ENCODE assay signal across 19 mouse cellular contexts in the genomic region with DNA sequence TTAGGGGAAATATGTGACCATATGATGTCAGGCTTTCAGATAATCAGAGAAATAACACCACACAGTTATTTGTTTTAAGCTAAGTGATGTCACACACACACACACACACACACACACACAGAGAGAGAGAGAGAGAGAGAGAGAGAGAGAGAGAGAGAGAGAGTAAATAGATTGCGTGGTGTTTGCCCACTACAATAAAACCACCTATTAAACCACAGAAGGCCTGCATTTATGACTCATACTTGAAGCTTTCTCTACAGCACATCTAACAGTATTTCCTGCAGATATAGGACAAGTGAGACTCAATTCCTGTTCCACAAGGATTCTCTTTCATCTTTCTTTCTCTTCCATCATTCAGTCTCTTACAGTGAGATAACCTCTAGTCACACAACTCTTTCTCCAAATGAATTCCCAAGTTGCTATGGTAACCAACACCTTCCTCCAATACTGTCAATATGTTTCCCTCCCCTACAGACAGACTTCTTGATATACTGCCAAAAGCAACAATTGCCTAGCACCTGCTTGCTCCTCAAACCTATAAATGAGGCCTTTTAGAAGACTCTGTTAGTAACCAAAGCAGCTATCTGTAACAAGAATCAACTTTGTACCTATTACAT.
A peak's percentile ranks its signal among the peaks of the same experiment; 100 is the strongest.
DNase-seq lines count a peak whose midpoint lies in the region; ATAC-seq and TF ChIP-seq lines count a peak whose summit lies in the region.
"Had no signal": no experiment of that assay in that cellular context is flagged by ENCODE, and none has a peak within 500 bp of the region (broad histone marks: within the 10 kb centered on the region; RNA-seq: fewer than 3 reads in every experiment).

No protein-coding gene starts in this region.

- no peaks in the 10 kb centered on the region for H3K36me3 ChIP-seq in forebrain, embryonic 15.5 days
- no peaks in the 10 kb centered on the region for H3K36me3 ChIP-seq in forebrain, embryonic 12.5 days (replicated peaks)
- no peaks in the 10 kb centered on the region for H3K36me3 ChIP-seq in forebrain, postnatal 0 days (ENCODE audit: insufficient read depth)
- H3K36me3 ChIP-seq: embryonic facial prominence, embryonic 12.5 days; heart, embryonic 12.5 days; lung, embryonic 15.5 days; neural tube, embryonic 13.5 days had no signal

- no peak overlapping the region for H3K4me2 ChIP-seq in forebrain, embryonic 15.5 days (replicated peaks)
- no peak overlapping the region for H3K4me2 ChIP-seq in forebrain, embryonic 12.5 days
- H3K4me2 ChIP-seq in forebrain, postnatal 0 days (ENCODE audit: low read depth), result no peak overlapping the region
- H3K4me2 ChIP-seq: embryonic facial prominence, embryonic 12.5 days; heart, embryonic 12.5 days; liver, embryonic 11.5 days; lung, embryonic 15.5 days; neural tube, embryonic 13.5 days had no signal

- no peak overlapping the region for H3K4me3 ChIP-seq in forebrain, embryonic 15.5 days
- H3K4me3 ChIP-seq in forebrain, embryonic 12.5 days (replicated peaks), result no peak overlapping the region
- no peak overlapping the region for H3K4me3 ChIP-seq in forebrain, postnatal 0 days (ENCODE audit: low read depth, low read length)
- H3K4me3 ChIP-seq: embryonic facial prominence, embryonic 12.5 days; heart, embryonic 12.5 days; lung, embryonic 15.5 days; megakaryocyte, embryonic 14.5 days; neural tube, embryonic 13.5 days had no signal

- TF ChIP-seq CTCF in forebrain, postnatal 0 days (IDR thresholded peaks at IDR 0.05; ENCODE audit: low read depth), result no peak

- peaks cover 32% of the 10 kb centered on the region for H3K4me1 ChIP-seq in forebrain, embryonic 15.5 days
- peaks cover 11% of the 10 kb centered on the region; the same call in 1 of the 2 replicates for H3K4me1 ChIP-seq in forebrain, embryonic 12.5 days
- H3K4me1 ChIP-seq in forebrain, postnatal 0 days (ENCODE audit: insufficient read depth), result peaks cover 8% of the 10 kb centered on the region; the same call in 1 of the 2 replicates
- H3K4me1 ChIP-seq: embryonic facial prominence, embryonic 12.5 days; lung, embryonic 15.5 days had no signal

- 24% methylated on average over 1 of the region's 1 CpGs for WGBS in forebrain, embryonic 15.5 days
- WGBS in forebrain, embryonic 12.5 days, result 78% methylated on average over 1 of the region's 1 CpGs
- 12% methylated on average over 1 of the region's 1 CpGs for WGBS in forebrain, postnatal 0 days

- no peak overlapping the region for H3K9ac ChIP-seq in forebrain, embryonic 15.5 days (replicated peaks)
- H3K9ac ChIP-seq in forebrain, embryonic 12.5 days, result no peak overlapping the region
- H3K9ac ChIP-seq in forebrain, postnatal 0 days, result no peak overlapping the region
- H3K9ac ChIP-seq: embryonic facial prominence, embryonic 12.5 days; heart, embryonic 12.5 days; lung, embryonic 15.5 days; neural tube, embryonic 13.5 days had no signal

- DNase-seq in 3134 (ENCODE audit: extremely low read depth, insufficient read length, low spot score), result peak; percentile 46
- peak; percentile 33 for DNase-seq in forebrain, postnatal 0 days
- no peak for DNase-seq in embryo, embryonic 10 days (ENCODE audit: low spot score)
- DNase-seq in right cerebral cortex, postnatal 4 days, result no peak
- no peak for DNase-seq in urinary bladder, postnatal 25 days (ENCODE audit: low spot score)
- DNase-seq: adrenal gland, postnatal 14 days; cerebellum, postnatal 36 days; gastrocnemius, postnatal 25 days; kidney, adult 18-20 months; retina, postnatal 1 day had no signal

- no peaks in the 10 kb centered on the region for H3K9me3 ChIP-seq in forebrain, embryonic 15.5 days
- no peaks in the 10 kb centered on the region for H3K9me3 ChIP-seq in forebrain, embryonic 12.5 days
- H3K9me3 ChIP-seq in forebrain, postnatal 0 days (ENCODE audit: low read length), result no peaks in the 10 kb centered on the region
- H3K9me3 ChIP-seq: embryonic facial prominence, embryonic 12.5 days; heart, embryonic 12.5 days; lung, embryonic 15.5 days; megakaryocyte, embryonic 14.5 days; neural tube, embryonic 13.5 days had no signal

- H3K27ac ChIP-seq in forebrain, embryonic 15.5 days (replicated peaks), result peak overlapping the region; percentile 58
- no peak overlapping the region for H3K27ac ChIP-seq in forebrain, embryonic 12.5 days
- H3K27ac ChIP-seq in forebrain, postnatal 0 days (ENCODE audit: low read depth, low read length), result peak overlapping the region; percentile 35; the same call in 1 of the 2 replicates
- H3K27ac ChIP-seq: embryonic facial prominence, embryonic 12.5 days; lung, embryonic 15.5 days; neural tube, embryonic 13.5 days had no signal

- ATAC-seq in forebrain, embryonic 15.5 days (replicated peaks), result peak; percentile 66
- no peak for ATAC-seq in forebrain, embryonic 12.5 days (ENCODE audit: low FRiP score)
- peak; percentile 62 for ATAC-seq in CD4-positive, CD25-positive, alpha-beta regulatory T cell, adult 4 months
- ATAC-seq in forebrain, postnatal 0 days, result peak; percentile 43; the same call in 1 of the 2 replicates

- H3K27me3 ChIP-seq in forebrain, embryonic 15.5 days, result no peaks in the 10 kb centered on the region
- H3K27me3 ChIP-seq in forebrain, embryonic 12.5 days, result no peaks in the 10 kb centered on the region
- no peaks in the 10 kb centered on the region for H3K27me3 ChIP-seq in forebrain, postnatal 0 days (ENCODE audit: insufficient read depth, low read length)
- H3K27me3 ChIP-seq: embryonic facial prominence, embryonic 12.5 days; heart, embryonic 12.5 days; lung, embryonic 15.5 days; megakaryocyte, embryonic 14.5 days; neural tube, embryonic 13.5 days had no signal

Comparison
In these comparisons a context has a peak if more than half of its experiments do, and no peak if none do; other contexts are left out.
1. DNase-seq: peak in 3134 (single experiment) and forebrain, postnatal 0 days (single experiment); none in embryo, embryonic 10 days (single experiment), right cerebral cortex, postnatal 4 days (single experiment) and urinary bladder, postnatal 25 days (single experiment).